Mouse (Mus musculus): ENCODE results near the gene Gm20388.

DNA sequence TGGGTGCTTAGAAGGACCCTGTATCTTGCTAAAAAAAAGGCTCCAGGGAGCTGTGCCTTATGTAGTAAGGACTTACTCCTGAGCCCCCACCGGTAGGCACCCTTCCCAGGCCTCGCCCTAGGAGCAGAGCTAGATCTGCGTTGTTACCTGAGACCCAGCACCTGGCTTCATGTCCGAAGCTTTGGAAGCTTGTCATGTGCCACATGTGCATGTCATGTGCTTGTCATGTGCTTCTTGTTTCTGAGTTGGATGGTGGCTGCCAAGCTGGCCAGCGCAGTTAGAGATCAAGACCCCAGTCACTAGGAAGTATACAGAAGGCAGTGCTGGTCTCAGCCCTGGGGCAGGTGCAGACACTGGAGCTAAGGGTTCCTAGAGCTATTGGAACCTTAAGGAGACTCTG lies 590.8 kb downstream of the Gm20388 start:
- TF ChIP-seq CHD2 (IDR thresholded peaks at IDR 0.05; ENCODE audit: low read depth, low read length) (no peak), ZNF384 (IDR thresholded peaks at IDR 0.05; ENCODE audit: low read depth, low read length) (no peak), ZC3H11A (IDR thresholded peaks at IDR 0.05; ENCODE audit: borderline replicate concordance, low read depth, low read length) (no peak)
